Mouse (Mus musculus) cerebellum, adult 9-10 months (tissue): ENCODE results near the gene Insig1.
A peak's percentile ranks its signal among the peaks of the same experiment; 100 is the strongest.

ENCODE experiments used
- DNase-seq: peaks from one replicate; pipeline ENCODE4 v3.0.0; 2022

Gene Insig1

GRCm38 (mm10) chr5:28066311-28066710 is 4.9 kb upstream of the Insig1 start:
- DNase-seq: no peak

GRCm38 (mm10) chr5:28070149-28070827 is 875 bp upstream of the Insig1 start:
- DNase-seq: peak; percentile 44

DNA sequence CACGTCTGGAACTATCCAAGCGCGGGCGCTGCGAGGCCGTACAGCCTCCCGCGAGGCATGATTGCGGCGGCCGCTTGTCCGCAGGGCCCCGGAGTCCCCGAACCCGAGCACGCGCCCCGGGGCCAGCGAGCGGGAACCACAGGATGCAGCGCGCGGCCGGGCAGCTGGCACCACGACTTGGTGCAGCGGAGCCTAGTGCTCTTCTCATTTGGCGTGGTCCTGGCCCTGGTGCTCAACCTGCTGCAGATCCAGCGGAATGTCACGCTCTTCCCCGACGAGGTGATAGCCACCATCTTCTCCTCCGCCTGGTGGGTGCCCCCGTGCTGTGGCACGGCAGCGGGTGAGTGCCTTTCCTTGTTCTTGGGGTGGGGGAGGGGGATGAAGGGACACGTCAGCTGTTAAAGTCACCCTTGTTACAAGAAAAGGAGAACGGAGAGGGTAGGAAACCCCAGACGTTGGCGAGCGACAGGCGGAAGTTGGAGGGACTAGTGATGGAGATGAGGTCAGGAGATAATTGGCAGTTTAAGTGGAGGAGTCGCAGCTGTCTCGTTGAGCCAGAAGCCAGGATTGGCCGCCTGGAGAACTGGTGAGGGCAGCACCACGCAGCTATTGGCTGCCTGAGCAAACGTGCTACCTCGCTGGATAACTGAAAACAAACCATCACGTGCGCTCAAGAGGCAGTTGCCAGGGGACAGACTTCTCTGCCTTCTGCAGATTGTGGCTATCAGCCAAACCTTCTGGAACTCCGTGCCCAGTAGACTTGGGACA is 477 bp downstream of the Insig1 start:
- peak; percentile 94 for DNase-seq

GRCm38 (mm10) chr5:28079431-28079830 is 8.3 kb downstream of the Insig1 start:
- DNase-seq: no peak

DNA sequence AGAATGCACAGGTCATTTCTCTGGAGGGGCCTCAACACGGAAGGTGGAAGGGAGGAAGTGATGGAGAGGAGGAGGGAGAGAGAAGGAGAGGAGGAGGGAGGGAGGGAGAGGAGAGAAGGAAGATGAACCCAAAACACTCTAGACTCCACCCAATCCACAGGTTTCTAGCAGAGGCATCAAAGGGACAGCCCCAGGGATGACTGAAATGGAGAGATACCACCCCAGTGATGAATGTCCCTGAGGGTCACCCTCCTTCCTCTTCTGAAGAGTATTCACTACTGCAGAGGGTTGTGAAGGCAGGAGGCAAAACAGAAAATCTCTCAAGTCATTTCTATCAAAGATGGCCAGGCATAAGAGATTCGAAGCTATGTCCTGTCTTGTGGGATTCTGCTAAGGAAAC is 10.0 kb downstream of the Insig1 start:
- no peak for DNase-seq

DNA sequence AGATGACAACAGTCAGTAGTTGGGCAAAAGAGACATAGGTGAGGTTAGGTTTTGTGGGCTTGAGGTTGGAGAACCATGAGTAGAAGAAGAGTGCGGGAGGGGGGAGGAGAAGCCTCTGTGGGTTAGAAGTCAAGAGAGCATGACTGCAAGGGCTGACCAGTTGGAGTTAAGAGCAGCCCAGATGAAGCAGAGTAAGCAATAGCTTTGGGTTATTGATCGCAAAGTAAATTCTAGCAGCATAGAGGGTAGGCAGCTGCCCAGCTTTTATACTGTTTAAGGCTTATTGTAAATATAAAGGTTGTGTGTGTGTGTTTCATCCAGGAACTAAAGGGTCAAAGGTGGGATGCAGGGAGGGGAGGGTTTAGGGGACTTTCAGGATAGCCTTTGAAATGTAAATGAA is 10.7 kb downstream of the Insig1 start:
- no peak for DNase-seq

DNA sequence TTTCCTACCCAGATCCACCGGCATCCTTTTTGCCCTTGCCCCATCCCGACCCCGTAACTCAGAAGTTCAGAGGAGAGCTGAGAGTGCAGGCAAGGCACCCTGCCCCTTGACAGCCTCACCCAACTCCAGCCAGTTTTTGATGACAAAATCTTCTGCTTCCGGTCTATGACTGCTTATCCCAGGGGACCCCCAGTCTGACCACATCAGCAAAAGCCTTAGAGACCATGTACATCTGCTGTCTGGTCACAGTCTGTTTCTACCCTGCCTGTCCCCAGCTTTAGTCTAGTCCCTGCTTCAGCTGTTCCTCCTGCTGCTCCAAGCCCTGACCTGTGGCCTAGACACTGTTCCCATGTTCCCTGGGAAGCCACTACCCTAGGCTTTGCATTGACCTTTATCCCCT is 11.1 kb downstream of the Insig1 start:
- DNase-seq: no peak

DNA sequence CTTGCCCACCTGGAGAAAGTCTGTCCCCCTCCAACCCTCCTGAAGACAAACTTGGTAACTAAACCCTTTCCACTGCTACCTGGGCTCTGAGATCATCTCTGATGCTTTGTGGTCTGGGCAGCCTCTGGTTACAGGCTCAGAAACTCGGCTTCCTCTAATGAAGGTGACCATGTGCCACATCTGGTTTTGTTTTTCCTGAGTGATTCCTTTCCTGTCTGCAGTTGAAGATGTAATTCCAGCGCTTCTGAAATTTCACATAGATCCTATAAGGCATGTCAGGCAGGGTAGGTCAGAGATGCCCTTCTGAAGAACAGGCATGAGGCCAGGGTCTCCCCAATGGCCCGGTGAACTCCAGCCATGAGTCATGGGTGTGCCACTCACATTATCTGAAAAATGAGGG is 11.6 kb downstream of the Insig1 start:
- DNase-seq: no peak

DNA sequence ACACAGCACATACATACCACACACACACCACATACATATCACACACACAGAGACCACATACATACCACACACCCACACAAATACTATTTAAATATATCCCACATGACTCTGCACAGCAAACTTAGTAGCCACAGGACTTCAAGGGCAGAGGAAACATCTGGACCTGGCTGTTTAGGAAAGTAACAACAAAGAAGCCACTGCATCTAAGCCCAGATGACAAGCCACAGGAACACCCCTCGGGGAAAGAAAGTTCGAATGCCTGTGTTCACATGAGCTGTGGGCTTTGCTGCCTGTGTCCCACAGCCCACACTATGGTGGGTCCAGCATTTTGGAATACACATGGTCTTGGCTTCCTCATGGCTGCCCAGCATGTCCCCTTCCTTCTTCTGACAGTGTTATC is 13.6 kb downstream of the Insig1 start:
- no peak for DNase-seq

DNA sequence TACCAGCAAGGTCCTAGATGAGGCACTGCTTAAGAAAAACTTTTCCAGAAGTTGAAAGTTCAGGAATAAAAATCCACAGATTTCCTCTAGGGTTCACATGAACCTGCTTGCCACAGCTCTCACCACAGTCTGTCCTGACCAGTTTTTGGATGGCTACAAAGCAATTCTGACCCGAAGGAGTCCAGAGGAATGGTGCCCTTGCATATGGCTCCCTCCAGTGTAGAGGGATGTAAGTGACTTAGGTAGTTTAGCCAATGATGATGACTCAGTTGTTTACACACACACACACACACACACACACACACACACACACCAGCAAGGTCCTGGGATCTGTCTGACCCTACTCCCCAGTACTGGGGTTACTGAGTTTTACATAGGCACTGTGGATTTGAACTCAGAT is 19.4 kb downstream of the Insig1 start:
- DNase-seq: no peak

DNA sequence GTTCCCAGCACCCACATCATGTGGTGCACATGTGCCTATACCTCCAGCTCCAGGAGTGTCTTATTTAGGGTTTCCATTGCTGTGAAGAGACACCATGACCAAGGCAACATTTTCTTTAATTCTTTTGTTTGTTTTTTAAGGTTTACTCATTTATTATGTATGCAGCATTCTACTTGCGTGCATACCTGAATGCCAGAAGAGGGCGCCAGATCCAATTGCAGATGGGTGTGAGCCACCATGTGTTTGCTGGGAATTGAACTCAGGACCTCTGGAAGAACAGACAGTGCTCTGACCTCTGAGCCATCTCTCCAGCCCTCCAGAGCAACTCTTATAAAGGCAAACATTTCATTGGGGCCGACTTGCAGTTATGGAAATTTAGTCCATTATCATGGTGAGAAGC is 21.2 kb downstream of the Insig1 start:
- DNase-seq: no peak

DNA sequence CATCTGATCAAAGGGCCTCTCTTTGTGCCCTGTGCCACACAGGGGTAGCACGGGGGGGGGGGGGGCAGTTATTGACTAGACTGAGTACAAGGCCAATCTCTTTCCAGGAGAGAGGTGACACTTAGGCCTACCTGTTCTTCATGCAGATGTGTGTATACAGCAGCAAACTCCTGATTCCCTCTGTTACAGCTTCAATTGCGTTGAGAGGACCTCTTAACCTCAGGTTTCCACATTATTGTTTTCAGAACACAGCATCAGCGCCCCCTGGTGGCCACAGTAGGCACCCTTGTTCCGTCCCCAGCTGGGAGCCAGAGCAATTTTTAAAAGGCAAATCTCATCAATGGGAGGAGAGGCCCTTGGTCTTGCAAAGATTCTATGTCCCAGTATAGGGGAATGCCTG is 22.7 kb downstream of the Insig1 start:
- peak; percentile 85 for DNase-seq

- no peak for DNase-seq
These were observed 23.2 kb downstream of the Insig1 start for GRCm38 (mm10) chr5:28094393-28094792.

DNA sequence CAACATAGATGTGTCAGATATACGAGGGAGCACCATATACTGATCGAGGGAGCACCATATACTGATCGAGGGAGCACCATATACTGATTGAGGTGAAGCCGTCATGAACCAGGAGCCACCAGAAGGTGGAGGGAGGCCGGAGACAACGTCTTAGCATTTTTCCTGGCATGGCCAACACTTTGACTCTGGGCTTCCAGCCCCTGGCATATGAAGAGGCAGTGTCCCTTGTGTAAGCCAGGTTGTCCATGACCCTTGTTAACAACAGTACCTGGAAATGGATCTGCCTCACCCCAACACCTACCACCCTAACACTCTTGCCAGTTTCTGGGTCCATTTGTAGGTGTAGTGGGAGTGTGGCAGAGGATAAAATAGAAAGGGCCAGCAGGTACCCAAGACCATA is 23.7 kb downstream of the Insig1 start:
- no peak for DNase-seq

DNA sequence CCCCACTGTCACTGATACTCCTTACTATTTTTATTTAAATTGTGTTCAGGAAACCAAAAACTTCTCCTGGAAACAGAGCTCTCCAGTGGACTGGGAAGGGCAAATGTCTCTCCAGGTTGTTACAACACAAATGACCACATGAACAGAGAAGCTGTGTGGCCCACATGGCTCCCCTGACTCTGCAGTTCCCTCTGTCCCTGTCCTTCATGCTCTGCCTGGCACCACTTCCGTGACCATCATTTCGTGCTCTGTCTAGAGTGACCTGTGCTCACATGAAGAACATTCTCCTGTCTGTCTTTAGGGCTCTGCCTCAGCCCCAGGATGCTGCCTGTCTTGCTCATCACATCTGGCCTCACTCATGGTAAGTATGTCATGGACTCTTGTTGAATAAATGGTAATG is 24.5 kb downstream of the Insig1 start:
- no peak for DNase-seq

- no peak for DNase-seq
These were observed 35.8 kb downstream of the Insig1 start for GRCm38 (mm10) chr5:28106966-28107365.

DNA sequence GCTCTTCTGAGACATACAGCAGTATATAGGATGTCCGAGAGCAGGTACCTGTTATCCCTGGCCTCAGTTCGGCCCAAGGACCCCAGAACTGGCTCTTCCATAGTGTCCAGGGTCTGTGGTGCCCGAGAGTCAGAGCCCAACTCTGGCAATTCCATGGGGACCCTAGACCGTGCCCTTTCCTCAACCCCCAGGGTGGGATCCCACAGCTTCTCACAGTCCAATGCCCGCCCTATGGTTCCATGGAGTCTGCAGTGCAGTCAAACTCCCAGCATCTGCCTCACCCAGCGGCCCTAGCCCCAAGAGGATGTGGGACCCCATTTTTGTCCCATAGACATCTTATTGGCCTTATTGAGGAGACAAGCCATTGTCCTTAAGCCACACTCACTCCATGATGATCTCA is 36.8 kb downstream of the Insig1 start:
- no peak for DNase-seq

DNA sequence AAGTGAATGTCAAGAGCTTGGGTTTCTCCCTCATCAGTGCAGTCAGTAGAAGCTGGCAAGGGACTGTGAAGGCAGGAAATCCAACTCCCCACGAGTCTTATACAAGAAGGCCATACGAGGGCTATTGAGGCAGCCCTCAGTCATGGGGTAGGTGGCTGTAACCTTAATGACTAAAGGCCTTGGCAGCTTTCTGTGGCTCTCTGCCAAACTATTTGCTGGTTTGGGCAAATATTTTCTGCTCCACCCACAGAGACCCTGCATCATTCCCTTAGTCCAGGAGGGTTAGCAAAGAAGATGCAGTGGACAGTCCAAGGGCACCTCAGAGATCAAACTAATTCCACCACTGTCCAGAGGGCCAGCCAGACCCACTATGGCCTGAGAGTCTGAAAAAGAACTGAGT is 39.7 kb downstream of the Insig1 start:
- no peak for DNase-seq

GRCm38 (mm10) chr5:28117251-28117880 is 46.2 kb downstream of the Insig1 start:
- DNase-seq: no peak

GRCm38 (mm10) chr5:28117882-28118530 is 46.8 kb downstream of the Insig1 start:
- DNase-seq: peak; percentile 74

GRCm38 (mm10) chr5:28118531-28118925 is 47.4 kb downstream of the Insig1 start:
- DNase-seq: no peak

GRCm38 (mm10) chr5:28119576-28119975 is 48.4 kb downstream of the Insig1 start:
- DNase-seq: no peak
